Mouse (Mus musculus): ENCODE data around the gene Galnt7. TPM values are rescaled to one million over a fixed set of nuclear protein-coding genes. Genes with fewer than 3 reads are reported as not detected.

Galnt7 gene
- polyA plus RNA-seq, 1 experiment from 2014 or later = 39.9 TPM

- no peak for ATAC-seq (ENCODE audit: insufficient read depth, low FRiP score)
- no peaks in the 10 kb centered on the region for H3K9me3 ChIP-seq (replicated peaks; ENCODE audit: control insufficient read depth, low read length)
- 0 out of 2 replicates have a peak, but pooled peaks cover 5% of the 10 kb centered on the region for H3K4me1 ChIP-seq (ENCODE audit: control insufficient read depth, insufficient read depth, low read length)
- no peaks in the 10 kb centered on the region for H3K27me3 ChIP-seq (ENCODE audit: control insufficient read depth, insufficient read depth, low read length)
- H3K4me3 ChIP-seq (replicated peaks; ENCODE audit: low read length) = no peak overlapping the region
- WGBS = 38% methylated on average over 8 of the region's 8 CpGs
- no peak overlapping the region for H3K9ac ChIP-seq (ENCODE audit: low read length)
- peak overlapping the region; percentile 62 for H3K27ac ChIP-seq (ENCODE audit: low read length)
- no peaks in the 10 kb centered on the region for H3K36me3 ChIP-seq (ENCODE audit: control insufficient read depth, insufficient read depth, low read length)
- H3K4me2 ChIP-seq (ENCODE audit: low read depth, low read length) = peak overlapping the region; percentile 37
These were observed 154.4 kb downstream of the Galnt7 start for GRCm38 (mm10) chr8:57498494-57498846.

- H3K27me3 ChIP-seq (ENCODE audit: control insufficient read depth, insufficient read depth, low read length) = no peaks in the 10 kb centered on the region
- H3K36me3 ChIP-seq (ENCODE audit: control insufficient read depth, insufficient read depth, low read length) = no peaks in the 10 kb centered on the region; the same call in 1 of the 2 replicates
- WGBS = 88% methylated on average over 4 of the region's 4 CpGs
- no peak overlapping the region for H3K9ac ChIP-seq (ENCODE audit: low read length)
- H3K4me3 ChIP-seq (replicated peaks; ENCODE audit: low read length) = no peak overlapping the region
- H3K9me3 ChIP-seq (replicated peaks; ENCODE audit: control insufficient read depth, low read length) = no peaks in the 10 kb centered on the region
- H3K4me2 ChIP-seq (ENCODE audit: low read depth, low read length) = no peak overlapping the region
- ATAC-seq (ENCODE audit: insufficient read depth, low FRiP score) = no peak
- H3K27ac ChIP-seq (ENCODE audit: low read length) = no peak overlapping the region
- peaks cover 6% of the 10 kb centered on the region; the same call in 1 of the 2 replicates for H3K4me1 ChIP-seq (ENCODE audit: control insufficient read depth, insufficient read depth, low read length)
These were observed 161.0 kb downstream of the Galnt7 start for GRCm38 (mm10) chr8:57491873-57492272.

GRCm38 (mm10) chr8:57489896-57490295, 162.9 kb downstream of the Galnt7 start:
- ATAC-seq (ENCODE audit: insufficient read depth, low FRiP score) = peak; percentile 26; the same call in 1 of the 2 replicates
- Histone ChIP-seq H3K9me3 (replicated peaks; ENCODE audit: control insufficient read depth, low read length) (no peaks in the 10 kb centered on the region), H3K4me1 (ENCODE audit: control insufficient read depth, insufficient read depth, low read length) (peaks cover 12% of the 10 kb centered on the region), H3K4me2 (ENCODE audit: low read depth, low read length) (no peak overlapping the region), H3K9ac (ENCODE audit: low read length) (no peak overlapping the region), H3K27ac (ENCODE audit: low read length) (peak overlapping the region; percentile 60; the same call in 1 of the 2 replicates), H3K36me3 (ENCODE audit: control insufficient read depth, insufficient read depth, low read length) (no peaks in the 10 kb centered on the region; the same call in 1 of the 2 replicates), H3K4me3 (replicated peaks; ENCODE audit: low read length) (no peak overlapping the region), H3K27me3 (ENCODE audit: control insufficient read depth, insufficient read depth, low read length) (no peaks in the 10 kb centered on the region)

- Histone ChIP-seq H3K4me1 (ENCODE audit: control insufficient read depth, insufficient read depth, low read length) (peaks cover 12% of the 10 kb centered on the region), H3K4me2 (ENCODE audit: low read depth, low read length) (no peak overlapping the region), H3K36me3 (ENCODE audit: control insufficient read depth, insufficient read depth, low read length) (no peaks in the 10 kb centered on the region; the same call in 1 of the 2 replicates), H3K9me3 (replicated peaks; ENCODE audit: control insufficient read depth, low read length) (no peaks in the 10 kb centered on the region), H3K4me3 (replicated peaks; ENCODE audit: low read length) (no peak overlapping the region), H3K27me3 (ENCODE audit: control insufficient read depth, insufficient read depth, low read length) (no peaks in the 10 kb centered on the region), H3K9ac (ENCODE audit: low read length) (no peak overlapping the region), H3K27ac (ENCODE audit: low read length) (peak overlapping the region; percentile 60; the same call in 1 of the 2 replicates)
- no peak for ATAC-seq (ENCODE audit: insufficient read depth, low FRiP score)
- 94% methylated on average over 1 of the region's 1 CpGs for WGBS
These were observed 163.5 kb downstream of the Galnt7 start for GRCm38 (mm10) chr8:57489366-57489765.

GRCm38 (mm10) chr8:57488312-57488765, 164.5 kb downstream of the Galnt7 start:
- WGBS = under 1% methylated on average over 25 of the region's 25 CpGs
- no peaks in the 10 kb centered on the region for H3K27me3 ChIP-seq (ENCODE audit: control insufficient read depth, insufficient read depth, low read length)
- H3K4me1 ChIP-seq (ENCODE audit: control insufficient read depth, insufficient read depth, low read length) = peaks cover 12% of the 10 kb centered on the region
- H3K9me3 ChIP-seq (replicated peaks; ENCODE audit: control insufficient read depth, low read length) = no peaks in the 10 kb centered on the region
- H3K36me3 ChIP-seq (ENCODE audit: control insufficient read depth, insufficient read depth, low read length) = no peaks in the 10 kb centered on the region; the same call in 1 of the 2 replicates
- H3K4me3 ChIP-seq (replicated peaks; ENCODE audit: low read length) = peak overlapping the region; percentile 89
- peak; percentile 62 for ATAC-seq (ENCODE audit: insufficient read depth, low FRiP score)
- H3K9ac ChIP-seq (ENCODE audit: low read length) = peak overlapping the region; percentile 84
- peak overlapping the region; percentile 94 for H3K4me2 ChIP-seq (ENCODE audit: low read depth, low read length)
- H3K27ac ChIP-seq (ENCODE audit: low read length) = peak overlapping the region; percentile 96

GRCm38 (mm10) chr8:57487441-57488155, 165.2 kb downstream of the Galnt7 start, which contains the start of gene Sap30:
Gene Sap30 (minus strand): TSS chr8:57487860.
- Histone ChIP-seq H3K4me2 (ENCODE audit: low read depth, low read length) (peak within 1 kb of the TSS; percentile 94), H3K27ac (ENCODE audit: low read length) (peak within 1 kb of the TSS; percentile 96), H3K9ac (ENCODE audit: low read length) (peak within 1 kb of the TSS; percentile 85), H3K4me3 (replicated peaks; ENCODE audit: low read length) (peak within 1 kb of the TSS; percentile 89), H3K27me3 (ENCODE audit: control insufficient read depth, insufficient read depth, low read length) (no peaks in the 10 kb centered on the region), H3K9me3 (replicated peaks; ENCODE audit: control insufficient read depth, low read length) (no peaks in the 10 kb centered on the region), H3K4me1 (ENCODE audit: control insufficient read depth, insufficient read depth, low read length) (peaks cover 12% of the 10 kb centered on the region), H3K36me3 (ENCODE audit: control insufficient read depth, insufficient read depth, low read length) (peaks cover 3% of the 10 kb centered on the region)
- under 1% methylated on average over 66 of the region's 66 CpGs for WGBS
- peak; percentile 96 for ATAC-seq (ENCODE audit: insufficient read depth, low FRiP score)

GRCm38 (mm10) chr8:57486491-57487440, 166.1 kb downstream of the Galnt7 start:
- peak overlapping the region; percentile 89 for H3K4me3 ChIP-seq (replicated peaks; ENCODE audit: low read length)
- H3K27ac ChIP-seq (ENCODE audit: low read length) = peak overlapping the region; percentile 96
- H3K9ac ChIP-seq (ENCODE audit: low read length) = peak overlapping the region; percentile 85
- WGBS = under 1% methylated on average over 54 of the region's 54 CpGs
- H3K27me3 ChIP-seq (ENCODE audit: control insufficient read depth, insufficient read depth, low read length) = no peaks in the 10 kb centered on the region
- H3K4me1 ChIP-seq (ENCODE audit: control insufficient read depth, insufficient read depth, low read length) = peaks cover 12% of the 10 kb centered on the region
- peaks cover 9% of the 10 kb centered on the region; the same call in 1 of the 2 replicates for H3K36me3 ChIP-seq (ENCODE audit: control insufficient read depth, insufficient read depth, low read length)
- H3K4me2 ChIP-seq (ENCODE audit: low read depth, low read length) = peak overlapping the region; percentile 94
- no peaks in the 10 kb centered on the region for H3K9me3 ChIP-seq (replicated peaks; ENCODE audit: control insufficient read depth, low read length)
- peak; percentile 34 for ATAC-seq (ENCODE audit: insufficient read depth, low FRiP score)

- H3K9me3 ChIP-seq (replicated peaks; ENCODE audit: control insufficient read depth, low read length) = no peaks in the 10 kb centered on the region
- ATAC-seq (ENCODE audit: insufficient read depth, low FRiP score) = no peak
- H3K27ac ChIP-seq (ENCODE audit: low read length) = no peak overlapping the region
- H3K27me3 ChIP-seq (ENCODE audit: control insufficient read depth, insufficient read depth, low read length) = no peaks in the 10 kb centered on the region
- no peak overlapping the region for H3K4me3 ChIP-seq (replicated peaks; ENCODE audit: low read length)
- H3K36me3 ChIP-seq (ENCODE audit: control insufficient read depth, insufficient read depth, low read length) = peaks cover 10% of the 10 kb centered on the region; the same call in 1 of the 2 replicates
- WGBS = 74% methylated on average over 4 of the region's 4 CpGs
- H3K4me1 ChIP-seq (ENCODE audit: control insufficient read depth, insufficient read depth, low read length) = peaks cover 3% of the 10 kb centered on the region
- no peak overlapping the region for H3K9ac ChIP-seq (ENCODE audit: low read length)
- no peak overlapping the region for H3K4me2 ChIP-seq (ENCODE audit: low read depth, low read length)
These were observed 172.2 kb downstream of the Galnt7 start for GRCm38 (mm10) chr8:57480606-57481005.
